Mouse (Mus musculus): ENCODE results near the gene Mup2. TPM values are rescaled to one million over a fixed set of nuclear protein-coding genes. Genes with fewer than 3 reads are reported as not detected.

The Mup2 gene
- not detected for polyA plus RNA-seq (2017; shearing (Covaris generic))

DNA sequence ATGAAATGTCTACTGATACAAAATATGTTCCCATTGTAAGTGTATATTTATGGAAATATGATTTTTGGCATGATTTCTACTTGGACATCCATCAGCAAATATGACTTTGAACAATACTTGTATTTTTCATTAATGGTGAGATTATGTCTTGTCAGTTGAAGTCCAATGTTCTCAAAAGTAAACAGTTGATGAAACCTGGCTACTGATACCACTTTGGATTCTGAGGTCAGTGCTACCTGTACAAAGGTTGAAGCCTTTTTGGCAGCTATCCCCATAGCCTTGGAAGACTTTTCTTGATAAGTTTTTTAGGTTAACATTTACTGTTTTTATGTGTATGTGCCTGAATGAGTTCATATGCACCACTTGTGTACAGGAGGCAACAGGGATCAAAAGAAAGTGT lies at the start of gene Mup2:
TSS of gene Mup2 (minus strand) at position 101 of the 400 bp plus-strand sequence.

Other genes starting within 250 kb of the Mup2 start
- gene Slc46a2, start 239.2 kb downstream of the Mup2 start, polyA plus RNA-seq (2017; shearing (Covaris generic)), result not detected
- not detected for gene Mup4, start 193.6 kb downstream of the Mup2 start, polyA plus RNA-seq (2017; shearing (Covaris generic))
- not detected for gene Mup6, start 190.0 kb downstream of the Mup2 start, polyA plus RNA-seq (2017; shearing (Covaris generic))
- not detected for gene Mup7, start 83.8 kb downstream of the Mup2 start, polyA plus RNA-seq (2017; shearing (Covaris generic))
- gene Mup8, start 68.3 kb upstream of the Mup2 start, polyA plus RNA-seq (2017; shearing (Covaris generic)), result not detected

Measured in naive thymus-derived CD4-positive, alpha-beta T cell, adult 5 months (primary cell).